Mouse (Mus musculus) thymus, postnatal 14 days (tissue): ENCODE results near the gene Itpr1.

Source experiments
- DNase-seq: peaks from one replicate; pipeline ENCODE4 v3.0.0; 2021

The Itpr1 gene

DNA sequence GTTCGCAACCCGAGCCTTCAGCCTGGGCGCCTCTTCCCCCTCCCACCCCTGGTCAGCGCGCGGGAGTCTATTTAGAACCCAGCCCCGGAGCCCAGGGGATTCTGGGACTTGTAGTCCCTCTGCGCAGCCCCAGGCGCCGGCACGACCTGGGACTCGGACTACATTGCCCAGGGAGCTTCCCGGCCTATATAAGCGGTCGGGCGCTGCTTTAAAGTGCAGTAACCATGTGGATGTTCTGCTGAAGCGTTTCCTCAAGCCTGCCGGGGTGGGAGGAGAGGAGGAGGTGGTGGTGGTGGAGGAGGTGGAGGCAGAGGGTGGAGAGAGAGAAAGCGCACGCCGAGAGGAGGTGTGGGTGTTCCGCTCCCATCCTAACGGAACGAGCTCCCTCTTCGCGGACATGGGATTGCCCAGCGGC, at the start of gene Itpr1:
Gene Itpr1 (plus strand): TSS at position 216 of the 415 bp plus-strand sequence.
- peak; percentile 98 for DNase-seq

GRCm38 (mm10) chr6:108164935-108165334, 48.0 kb upstream of the Itpr1 start:
- no peak for DNase-seq

DNA sequence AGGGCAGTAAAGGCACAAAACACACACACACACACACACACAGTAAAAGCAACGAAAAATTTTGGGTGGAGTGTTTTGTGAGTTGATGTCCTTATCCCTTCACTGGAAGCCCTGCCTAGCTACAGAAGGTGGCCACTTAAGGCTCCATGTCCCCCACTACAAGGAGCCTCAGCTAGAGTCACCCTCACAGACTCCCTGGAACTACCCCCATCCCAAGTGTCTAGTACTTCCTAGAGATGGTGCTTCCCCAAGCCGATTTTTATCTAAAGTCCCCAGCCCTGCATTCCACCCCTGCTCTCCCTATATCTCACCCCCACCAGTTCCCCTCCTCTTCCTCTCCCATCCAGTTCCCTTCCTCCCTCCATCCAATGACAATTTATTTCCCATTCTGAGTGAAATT, 47.3 kb upstream of the Itpr1 start:
- DNase-seq: no peak

DNA sequence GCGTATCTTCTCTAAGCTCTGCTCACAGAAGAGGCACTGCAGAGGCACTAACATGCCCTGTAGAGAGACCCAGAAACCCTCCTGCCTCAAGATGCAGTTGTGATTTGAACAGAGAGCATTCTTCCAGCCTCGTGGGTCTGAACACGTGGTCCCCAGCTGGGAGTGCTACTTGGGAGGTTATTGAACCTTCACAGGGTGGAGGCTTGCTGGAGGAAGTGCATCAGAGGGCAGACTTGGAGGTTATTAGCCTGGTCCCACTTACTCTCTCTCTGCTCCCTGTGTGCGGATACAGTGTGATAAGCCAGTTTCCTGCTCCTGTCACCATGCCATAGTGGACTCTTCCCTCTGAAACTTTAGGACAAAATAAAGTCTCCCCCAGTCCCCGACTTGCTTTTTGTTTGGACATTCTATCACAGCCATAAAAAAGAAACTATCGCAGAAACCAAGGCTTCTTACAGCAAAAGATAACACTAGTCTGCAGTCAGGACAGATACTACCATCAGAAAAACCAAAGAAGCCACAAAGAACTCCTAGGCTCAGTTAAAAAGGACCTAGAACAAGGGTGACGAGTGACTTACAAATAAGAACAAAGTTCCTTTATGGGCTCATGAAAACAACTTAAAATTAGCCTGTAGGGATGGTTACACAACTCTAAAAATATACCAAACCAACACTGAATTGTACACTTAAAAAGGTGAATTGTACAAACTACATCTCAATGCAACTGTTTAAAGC, 44.8 kb upstream of the Itpr1 start:
- no peak for DNase-seq

DNA sequence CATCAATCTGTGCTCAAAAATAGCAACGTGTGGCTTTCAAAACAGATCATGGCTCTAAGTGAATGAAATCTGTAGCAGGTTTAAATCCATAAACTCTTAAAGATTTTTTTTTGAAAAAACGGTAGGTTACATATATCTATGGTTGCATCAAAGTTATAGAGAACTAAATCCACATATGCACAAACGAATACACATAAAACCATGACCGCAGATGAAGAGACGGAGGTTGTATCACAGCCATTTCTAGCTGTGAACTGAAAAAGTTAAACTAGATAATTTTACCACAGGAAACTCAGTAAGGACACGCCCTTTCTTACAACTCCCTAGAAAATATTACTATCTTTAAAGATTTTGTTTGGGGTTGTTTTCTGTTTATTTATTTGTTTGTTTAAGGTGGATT, 44.2 kb upstream of the Itpr1 start:
- DNase-seq: no peak

- no peak for DNase-seq
These were observed 43.4 kb upstream of the Itpr1 start for GRCm38 (mm10) chr6:108169466-108169865.

DNA sequence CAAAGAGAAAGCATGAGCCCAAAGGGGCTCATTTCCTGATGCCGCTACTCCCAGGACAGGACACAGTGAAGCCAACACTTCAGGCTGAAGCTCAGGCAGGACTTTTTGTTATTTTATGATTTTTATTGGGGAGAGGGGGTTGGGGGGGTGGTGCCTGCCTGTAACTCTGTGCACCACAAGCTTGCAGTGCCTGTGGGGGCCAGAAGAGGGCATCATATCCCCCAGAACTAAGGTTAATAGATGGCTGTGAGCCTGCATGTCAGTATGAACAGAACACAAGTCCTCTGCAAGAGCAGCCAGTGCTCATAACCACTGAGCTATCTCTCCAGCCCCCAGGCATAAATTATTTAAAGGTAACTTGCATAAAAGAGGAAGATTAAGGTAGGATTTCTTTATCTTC, 40.7 kb upstream of the Itpr1 start:
- no peak for DNase-seq

DNA sequence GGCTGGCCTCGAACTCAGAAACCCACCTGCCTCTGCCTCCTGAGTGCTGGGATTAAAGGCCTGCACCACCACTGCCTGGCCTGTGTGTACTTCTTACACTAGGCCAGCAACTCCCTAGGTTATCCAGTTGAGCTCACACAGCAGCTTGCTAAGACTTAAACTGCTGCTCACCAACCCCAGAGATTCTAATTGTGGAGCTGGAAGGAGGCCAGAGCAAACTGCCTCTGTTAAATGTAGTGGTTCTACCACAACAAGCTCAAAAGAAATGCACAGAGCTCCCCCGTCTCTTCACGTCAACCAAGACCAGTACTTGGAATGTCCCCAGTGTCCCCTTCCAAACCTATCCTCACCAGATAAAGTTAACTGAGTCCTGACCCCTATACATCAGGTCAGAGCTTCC, 38.7 kb upstream of the Itpr1 start:
- DNase-seq: no peak

- no peak for DNase-seq
These were observed 33.8 kb upstream of the Itpr1 start for GRCm38 (mm10) chr6:108179087-108179486.

DNA sequence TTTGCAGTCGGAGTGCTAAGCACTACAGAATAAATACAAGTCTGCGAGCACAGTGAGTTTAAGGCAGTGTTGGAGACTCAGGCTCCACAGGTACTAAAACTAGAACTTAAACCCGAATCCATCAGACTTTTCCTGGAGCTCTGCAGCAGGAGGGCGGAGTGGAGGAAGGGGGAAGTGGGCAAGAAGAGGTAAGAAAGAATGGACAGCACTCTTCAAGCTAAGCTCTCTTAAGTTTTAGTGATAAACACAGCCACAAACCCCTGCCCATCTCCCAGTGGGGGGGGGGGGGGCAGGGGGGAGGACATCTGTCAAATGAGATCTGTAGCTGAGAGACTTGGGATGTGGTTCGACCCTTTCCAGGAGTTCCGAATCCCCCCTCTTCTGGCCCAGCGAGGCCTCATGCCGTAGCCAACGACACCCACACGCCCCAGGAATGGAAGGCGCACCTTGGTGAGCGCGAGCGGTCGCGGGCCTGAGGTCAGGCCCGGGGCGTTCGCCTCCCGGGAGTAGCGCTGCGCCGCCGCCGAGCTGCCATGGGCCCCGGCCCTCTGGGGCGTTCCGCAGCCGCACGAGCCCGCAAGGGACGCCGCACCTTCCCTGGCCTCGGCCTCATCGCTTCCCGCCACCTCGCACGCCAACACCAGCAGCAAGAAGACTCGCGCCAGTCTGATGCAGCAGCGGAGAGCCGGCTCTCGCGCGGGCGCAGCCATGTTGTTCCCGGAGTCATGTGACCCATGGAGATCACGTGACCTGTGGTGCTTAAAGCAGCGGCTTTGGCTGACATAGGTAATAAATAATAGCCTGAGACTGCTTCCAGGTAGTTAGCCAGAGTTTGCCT, 27.8 kb upstream of the Itpr1 start, which contains the start of gene Sumf1:
Gene Sumf1 (minus strand): TSS at position 736 of the 838 bp plus-strand sequence.
- peak; percentile 91 for DNase-seq

DNA sequence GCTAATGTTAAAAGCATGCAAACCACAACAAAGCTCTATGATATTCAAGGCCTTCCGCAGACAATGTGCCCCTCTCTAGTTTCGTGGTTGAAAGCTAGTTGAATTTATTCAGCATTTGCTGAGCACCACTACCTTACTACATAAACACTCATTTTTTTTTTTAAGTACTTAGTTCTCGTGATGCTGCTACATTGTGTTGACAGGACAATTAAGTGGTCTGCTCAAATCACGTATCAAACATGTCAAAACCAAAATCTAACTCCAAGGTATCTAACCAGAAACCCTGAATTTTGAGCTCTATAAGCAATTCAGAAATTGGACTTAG, 27.2 kb upstream of the Itpr1 start:
- no peak for DNase-seq

GRCm38 (mm10) chr6:108190690-108191089, 22.2 kb upstream of the Itpr1 start:
- no peak for DNase-seq

GRCm38 (mm10) chr6:108192632-108193031, 20.3 kb upstream of the Itpr1 start:
- DNase-seq: peak; percentile 19

DNA sequence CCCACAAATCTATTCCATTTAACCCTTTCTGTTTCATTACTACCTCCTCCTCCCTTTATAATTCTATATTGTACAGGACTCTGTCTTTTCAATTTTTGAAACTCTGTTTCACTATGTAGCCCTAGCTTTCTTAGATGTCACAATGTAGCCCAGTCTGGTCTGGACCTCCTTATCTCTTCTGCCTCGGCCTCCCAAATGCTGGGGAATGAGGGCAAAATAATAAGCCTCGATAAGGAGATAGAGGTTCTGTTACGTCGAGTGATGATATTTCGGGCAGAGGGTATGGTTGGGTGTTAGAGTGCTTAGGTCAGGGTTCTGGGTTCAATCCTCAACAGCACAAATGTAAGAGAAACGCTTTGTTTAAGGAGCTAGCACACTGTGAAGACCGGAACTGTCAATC, 16.2 kb upstream of the Itpr1 start:
- DNase-seq: no peak

- no peak for DNase-seq
These were observed 15.8 kb upstream of the Itpr1 start for GRCm38 (mm10) chr6:108197117-108197516.

GRCm38 (mm10) chr6:108198286-108198685, 14.6 kb upstream of the Itpr1 start:
- DNase-seq: no peak

- DNase-seq: no peak
These were observed 8.6 kb upstream of the Itpr1 start for GRCm38 (mm10) chr6:108204322-108204721.

GRCm38 (mm10) chr6:108206145-108206544, 6.8 kb upstream of the Itpr1 start:
- DNase-seq: no peak

GRCm38 (mm10) chr6:108206914-108207566, 5.9 kb upstream of the Itpr1 start:
- DNase-seq: peak; percentile 83

GRCm38 (mm10) chr6:108211896-108212880, 708 bp upstream of the Itpr1 start:
- peak; percentile 37 for DNase-seq

DNA sequence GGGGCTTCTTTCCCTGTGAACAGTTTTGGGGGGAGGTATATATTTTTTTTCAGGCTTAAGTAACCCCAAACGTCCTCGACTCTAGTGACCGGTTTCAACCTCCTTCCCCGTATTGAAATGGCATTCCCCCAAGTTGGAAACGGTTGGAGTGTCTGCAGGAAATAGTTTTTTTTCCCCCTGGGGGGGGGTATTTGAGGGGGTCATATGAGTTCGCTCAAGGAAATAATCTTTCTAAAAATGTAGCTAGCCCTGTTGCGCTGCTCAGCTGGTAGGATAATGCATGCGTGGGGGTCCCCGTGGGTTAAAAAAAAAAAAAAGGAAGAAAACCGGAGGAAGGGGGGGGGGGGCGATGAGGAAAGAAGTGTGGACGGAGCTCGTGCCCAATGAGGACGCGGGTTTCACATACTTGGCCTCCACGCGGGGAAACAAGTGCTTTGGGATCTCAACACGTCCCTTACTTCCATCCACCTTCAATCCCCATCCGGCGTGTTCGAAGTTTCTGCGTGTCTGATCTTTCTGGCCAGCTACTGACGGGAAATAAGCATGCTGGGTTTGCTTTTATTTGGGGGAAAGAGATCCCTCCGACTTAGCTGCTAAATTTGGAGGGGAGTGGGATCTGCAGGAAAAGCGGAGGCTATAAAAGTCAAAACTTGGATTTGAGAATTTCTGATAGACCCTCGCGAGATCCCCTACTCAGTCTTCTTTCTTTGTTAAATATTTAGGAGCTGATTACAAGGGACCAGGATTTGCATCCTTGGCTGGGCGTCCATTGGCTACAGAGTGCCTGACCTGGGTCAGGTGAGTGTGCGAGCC, 791 bp downstream of the Itpr1 start:
- DNase-seq: peak; percentile 48
